Mouse (Mus musculus) brown adipose tissue, adult 24 weeks (tissue): ENCODE measurements around the gene Tacr2. TPM values are rescaled to one million over a fixed set of nuclear protein-coding genes. Genes with fewer than 3 reads are reported as not detected.

Experiments
- H3K27ac ChIP-seq: fragments of 200-500 bp; replicated peaks from 2 replicates; pipeline ENCODE4 v1.5.1; 2012; ENCODE audit warnings: low read depth, mild to moderate bottlenecking, low read length
- H3K4me1 ChIP-seq: fragments of 200-500 bp; 2 replicates; pipeline ENCODE4 v1.6.1; 2012; ENCODE audit warnings: low read length, mixed read lengths; ENCODE audit not compliant: control insufficient read depth, insufficient read depth, insufficient read length
- H3K4me3 ChIP-seq: fragments of 200-500 bp; 2 replicates; pipeline ENCODE4 v1.5.1; 2012; ENCODE audit warnings: low read depth, mild to moderate bottlenecking, low read length, moderate library complexity; ENCODE audit not compliant: insufficient read depth
- polyA plus RNA-seq: library from polyadenylated mRNA; stranded (reverse); fragments of >200 nt; gene quantifications from 2 replicates; pipeline ENCODE4 v1.2.4, GENCODE M21; 2012; ENCODE audit not compliant: missing spikeins, insufficient read depth, insufficient read length

Tacr2 gene
- polyA plus RNA-seq = not detected in 2 replicates

DNA sequence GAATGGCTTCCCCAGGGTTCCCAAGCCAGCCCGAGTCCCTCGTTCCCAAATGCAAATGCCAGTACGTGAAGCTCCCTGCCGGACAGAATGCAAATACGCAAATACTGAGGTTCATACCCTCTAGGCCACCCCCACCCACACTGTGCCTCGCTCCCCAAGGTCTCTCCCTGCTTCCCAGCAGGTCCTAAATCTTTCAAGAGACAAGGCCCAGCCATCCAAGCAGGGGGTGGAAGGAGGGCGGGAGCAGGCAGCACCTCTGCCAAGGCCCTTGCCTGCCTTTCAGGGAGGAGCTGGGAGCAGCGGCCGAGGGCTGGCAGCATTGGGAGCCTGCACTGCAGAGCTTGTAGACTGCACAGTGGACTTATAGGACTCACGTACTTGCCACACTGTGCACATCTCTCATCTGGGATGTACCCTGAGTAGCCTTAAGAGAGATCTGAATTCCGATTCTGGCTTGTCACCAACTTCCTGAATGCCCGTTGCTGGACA is at the start of gene Tacr2:
TSS of gene Tacr2 (plus strand) at position 439 of the 489 bp plus-strand sequence.
- no peaks in the 10 kb centered on the region for H3K4me1 ChIP-seq
- no peak within 1 kb of the TSS for H3K4me3 ChIP-seq
- no peak within 1 kb of the TSS for H3K27ac ChIP-seq

GRCm38 (mm10) chr10:62202574-62202973 is 49.7 kb upstream of the Tacr2 start:
- Histone ChIP-seq H3K4me1 (peaks cover 12% of the 10 kb centered on the region), H3K27ac (no peak overlapping the region), H3K4me3 (no peak overlapping the region)

GRCm38 (mm10) chr10:62208241-62208896 is 43.9 kb upstream of the Tacr2 start:
- Histone ChIP-seq H3K4me1 (peaks cover 30% of the 10 kb centered on the region), H3K27ac (0 out of 2 replicates have a peak overlapping the region, but pooled peaks have one; percentile 6), H3K4me3 (no peak overlapping the region)

DNA sequence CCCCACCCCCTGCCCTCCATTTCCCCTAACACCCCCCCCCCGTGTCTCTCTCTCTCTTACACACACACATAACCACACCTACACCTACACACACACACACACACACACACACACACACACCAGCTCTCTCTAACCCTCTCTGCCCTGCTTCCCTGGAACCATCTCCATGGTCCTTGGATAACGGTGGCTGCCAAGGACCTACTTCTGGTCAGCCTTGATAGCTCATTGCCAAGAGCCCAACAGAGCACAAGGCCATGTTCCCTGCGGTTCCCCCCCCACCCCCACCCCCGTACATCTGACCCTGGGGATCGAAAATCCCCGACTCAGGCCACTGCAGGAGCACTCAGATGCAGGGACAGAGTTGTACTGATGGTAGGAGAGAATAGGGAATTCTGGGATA is 40.9 kb upstream of the Tacr2 start:
- Histone ChIP-seq H3K27ac (peak overlapping the region; percentile 85), H3K4me3 (no peak overlapping the region), H3K4me1 (peaks cover 44% of the 10 kb centered on the region)

- H3K4me1 ChIP-seq = peaks cover 60% of the 10 kb centered on the region
- peak overlapping the region; percentile 47 for H3K27ac ChIP-seq
- no peak overlapping the region for H3K4me3 ChIP-seq
Measured at GRCm38 (mm10) chr10:62215169-62215616, 37.0 kb upstream of the Tacr2 start.

DNA sequence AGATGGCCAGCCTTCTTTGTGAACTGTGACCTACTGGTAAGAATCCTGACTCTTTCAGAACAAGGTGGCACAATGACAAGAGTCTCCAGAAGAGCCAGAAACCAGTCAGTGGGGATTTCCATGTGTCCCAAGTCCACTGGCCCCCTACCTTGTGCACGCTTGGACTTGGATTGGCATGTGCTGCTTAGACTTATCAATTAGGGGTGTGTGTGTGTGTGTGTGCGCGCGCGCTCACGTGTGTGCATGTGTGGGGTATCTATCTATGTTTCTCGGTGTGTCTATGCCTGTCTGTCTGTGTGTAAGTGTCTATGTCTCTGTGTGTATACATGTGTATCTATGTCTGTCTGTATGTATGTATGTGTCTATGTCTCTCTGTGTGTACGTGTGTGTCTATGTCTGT is 36.6 kb upstream of the Tacr2 start:
- Histone ChIP-seq H3K4me3 (no peak overlapping the region), H3K27ac (peak overlapping the region; percentile 69)

GRCm38 (mm10) chr10:62216595-62216994 is 35.6 kb upstream of the Tacr2 start:
- Histone ChIP-seq H3K4me1 (peaks cover 60% of the 10 kb centered on the region), H3K27ac (peak overlapping the region; percentile 55), H3K4me3 (peak overlapping the region; percentile 12; the same call in 1 of the 2 replicates)

More for the DNA sequence above, 36.6 kb upstream of the Tacr2 start:
- H3K4me1 ChIP-seq = peaks cover 62% of the 10 kb centered on the region

DNA sequence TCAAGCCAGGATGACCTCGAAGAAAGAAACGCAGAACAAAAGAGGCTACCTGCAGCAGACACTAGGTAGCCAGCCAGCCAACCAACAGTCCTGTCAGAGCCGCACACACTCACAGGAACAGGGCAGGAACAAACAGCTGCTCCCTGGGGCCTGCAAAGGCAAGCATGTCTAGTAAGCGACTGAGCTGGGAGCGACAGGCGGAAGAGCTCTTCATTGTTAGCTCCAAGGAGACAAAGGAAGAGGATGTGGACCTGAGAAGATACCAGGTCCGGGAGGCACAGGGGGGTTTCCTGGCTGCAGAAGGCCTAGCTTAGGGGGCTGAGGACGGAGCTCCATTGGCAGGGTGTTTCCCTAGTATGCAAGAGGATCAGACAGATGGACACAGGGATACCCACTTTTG is 35.0 kb upstream of the Tacr2 start:
- Histone ChIP-seq H3K4me3 (peak overlapping the region; percentile 12; the same call in 1 of the 2 replicates), H3K27ac (peak overlapping the region; percentile 55), H3K4me1 (peaks cover 61% of the 10 kb centered on the region)

- Histone ChIP-seq H3K27ac (peak overlapping the region; percentile 55), H3K4me1 (peaks cover 52% of the 10 kb centered on the region), H3K4me3 (no peak overlapping the region)
Measured at GRCm38 (mm10) chr10:62218044-62218788, 34.0 kb upstream of the Tacr2 start.

GRCm38 (mm10) chr10:62218789-62219172 is 33.5 kb upstream of the Tacr2 start:
- H3K27ac ChIP-seq = peak overlapping the region; percentile 55
- no peak overlapping the region for H3K4me3 ChIP-seq

GRCm38 (mm10) chr10:62220732-62221514 is 31.3 kb upstream of the Tacr2 start:
- H3K27ac ChIP-seq = no peak overlapping the region
- no peak overlapping the region for H3K4me3 ChIP-seq
- peaks cover 50% of the 10 kb centered on the region for H3K4me1 ChIP-seq

More at GRCm38 (mm10) chr10:62218789-62219172, 33.5 kb upstream of the Tacr2 start:
- H3K4me1 ChIP-seq = peaks cover 47% of the 10 kb centered on the region

DNA sequence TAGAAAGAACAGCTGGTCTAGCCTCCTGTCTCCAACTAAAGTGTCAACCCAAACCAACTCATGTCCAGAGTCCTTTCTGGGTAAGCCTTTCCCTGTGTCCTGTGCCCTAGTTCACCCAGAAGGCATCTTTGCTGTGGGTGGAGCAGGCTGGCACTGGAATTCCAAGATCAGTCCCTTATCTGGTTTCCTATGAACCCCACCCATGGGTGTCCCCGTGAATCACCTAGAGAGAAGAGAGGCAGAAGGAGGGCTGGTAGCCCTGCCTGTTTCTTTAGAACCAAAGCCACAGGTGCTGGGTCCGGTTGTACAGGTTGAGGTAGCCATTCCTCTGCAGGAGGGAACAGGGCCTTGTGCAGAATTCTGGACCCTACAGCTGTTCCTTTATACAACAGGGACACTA is 30.6 kb upstream of the Tacr2 start:
- no peak overlapping the region for H3K27ac ChIP-seq

DNA sequence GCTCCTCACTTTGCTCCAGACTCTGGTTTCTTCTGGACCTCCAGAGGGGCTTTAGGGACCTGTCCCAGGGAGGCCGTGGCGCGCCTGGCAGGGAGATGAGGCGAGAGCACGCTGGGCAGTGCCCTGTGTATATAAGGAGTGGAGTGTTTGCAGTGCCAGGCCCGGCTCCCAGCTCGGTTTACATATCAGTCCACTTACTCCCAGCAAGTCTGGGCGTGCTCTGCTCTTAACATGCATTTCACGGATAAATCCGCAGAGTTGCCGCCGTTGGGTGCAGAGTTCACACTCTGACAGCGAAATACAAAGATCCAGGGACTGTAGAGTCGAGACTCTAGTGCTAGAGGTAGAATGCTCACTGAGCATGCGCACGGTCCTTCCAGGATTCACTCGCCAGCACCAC is 29.5 kb upstream of the Tacr2 start:
- H3K4me1 ChIP-seq = peaks cover 40% of the 10 kb centered on the region
- H3K4me3 ChIP-seq = no peak overlapping the region
- H3K27ac ChIP-seq = no peak overlapping the region

More for the DNA sequence above, 30.6 kb upstream of the Tacr2 start:
- H3K4me1 ChIP-seq = peaks cover 47% of the 10 kb centered on the region
- no peak overlapping the region for H3K4me3 ChIP-seq

- H3K4me1 ChIP-seq = peaks cover 38% of the 10 kb centered on the region
- H3K4me3 ChIP-seq = no peak overlapping the region
- peak overlapping the region; percentile 16; the same call in 1 of the 2 replicates for H3K27ac ChIP-seq
Measured at GRCm38 (mm10) chr10:62224231-62224630, 28.0 kb upstream of the Tacr2 start.

- H3K4me1 ChIP-seq = peaks cover 33% of the 10 kb centered on the region
- no peak overlapping the region for H3K27ac ChIP-seq
- no peak overlapping the region for H3K4me3 ChIP-seq
Measured at GRCm38 (mm10) chr10:62225839-62226238, 26.4 kb upstream of the Tacr2 start.
